Mouse (Mus musculus) myocyte (in vitro differentiated cells): ENCODE data around the gene Gm37240.

ENCODE experiments used
- CEBPB ChIP-seq: IDR thresholded peaks from 2 replicates; pipeline ENCODE4 v1.6.1; 2011; ENCODE audit warnings: mild to moderate bottlenecking, moderate library complexity; ENCODE audit not compliant: poor library complexity, insufficient read depth, severe bottlenecking
- E2F4 ChIP-seq: IDR thresholded peaks from one replicate; pipeline ENCODE4 v1.6.1; 2011; ENCODE audit warnings: mild to moderate bottlenecking, control low read depth, moderate library complexity; ENCODE audit not compliant: insufficient read depth
- MAX ChIP-seq: IDR thresholded peaks from one replicate; pipeline ENCODE4 v1.6.1; 2011; ENCODE audit warnings: low read depth, mild to moderate bottlenecking, control low read depth
- MYOD1 ChIP-seq, 3 experiments: IDR thresholded peaks; one replicate each; pipeline ENCODE4 v1.6.1; 2011; ENCODE audit warnings: control low read depth in 2 of 3, low read depth in 2 of 3, mild to moderate bottlenecking in 2 of 3, moderate library complexity in 1 of 3; ENCODE audit not compliant: insufficient read length in 2 of 3, control insufficient read depth in 1 of 3
- MYOG ChIP-seq, 3 experiments: IDR thresholded peaks; one replicate each; pipeline ENCODE4 v1.6.1; 2011; ENCODE audit warnings: control low read depth in 2 of 3, low read depth in 2 of 3, mild to moderate bottlenecking in 2 of 3; ENCODE audit not compliant: insufficient read length in 2 of 3, control insufficient read depth in 1 of 3, insufficient read depth in 1 of 3
- POLR2A ChIP-seq: IDR thresholded peaks from one replicate; pipeline ENCODE4 v1.6.1; 2011; ENCODE audit warnings: low read depth, mild to moderate bottlenecking, control low read depth, moderate library complexity; ENCODE audit not compliant: insufficient read length
- POLR2AphosphoS2 ChIP-seq: IDR thresholded peaks from one replicate; pipeline ENCODE4 v1.6.1; 2011; ENCODE audit warnings: low read depth, control low read depth; ENCODE audit not compliant: insufficient read length
- REST ChIP-seq: IDR thresholded peaks from one replicate; pipeline ENCODE4 v1.6.1; 2011; ENCODE audit warnings: mild to moderate bottlenecking, control low read depth, moderate library complexity; ENCODE audit not compliant: insufficient read depth, insufficient read length
- SRF ChIP-seq: IDR thresholded peaks from one replicate; pipeline ENCODE4 v1.6.1; 2011; ENCODE audit warnings: low read depth; ENCODE audit not compliant: control insufficient read depth, insufficient read length
- TCF12 ChIP-seq: IDR thresholded peaks from one replicate; pipeline ENCODE4 v1.6.1; 2011; ENCODE audit warnings: mild to moderate bottlenecking, control low read depth; ENCODE audit not compliant: poor library complexity, insufficient read depth, severe bottlenecking
- TCF3 ChIP-seq: IDR thresholded peaks from one replicate; pipeline ENCODE4 v1.6.1; 2011; ENCODE audit warnings: low read depth, control low read depth; ENCODE audit not compliant: insufficient read length
- USF1 ChIP-seq: IDR thresholded peaks from one replicate; pipeline ENCODE4 v1.6.1; 2011; ENCODE audit warnings: low read depth, mild to moderate bottlenecking, control low read depth, moderate library complexity

- TF ChIP-seq REST (no peak), MAX (no peak), CEBPB (no peak), POLR2A (no peak), USF1 (no peak), TCF12 (no peak), MYOG (IDR thresholded peaks at IDR 0.05; ENCODE audit: control insufficient read depth in 1 of 3, insufficient read depth in 1 of 3, insufficient read length in 2 of 3, low read depth in 2 of 3) (no peak), POLR2AphosphoS2 (no peak), E2F4 (no peak), SRF (no peak), TCF3 (no peak), MYOD1 (IDR thresholded peaks at IDR 0.05; ENCODE audit: control insufficient read depth in 1 of 3, insufficient read length in 2 of 3, low read depth in 2 of 3) (no peak)
Observed at GRCm38 (mm10) chr3:84619056-84619455, 1268.3 kb downstream of the Gm37240 start.
